Mouse (Mus musculus) brown adipose tissue, adult 24 weeks (tissue): Measurements from ENCODE around the gene Stk32c. TPM values are rescaled to one million over a fixed set of nuclear protein-coding genes. Genes with fewer than 3 reads are reported as not detected.

Experiments used
- H3K27ac ChIP-seq: fragments of 200-500 bp; replicated peaks from 2 replicates; pipeline ENCODE4 v1.5.1; 2012; ENCODE audit warnings: low read depth, mild to moderate bottlenecking, low read length
- H3K4me1 ChIP-seq: fragments of 200-500 bp; 2 replicates; pipeline ENCODE4 v1.6.1; 2012; ENCODE audit warnings: low read length, mixed read lengths; ENCODE audit not compliant: control insufficient read depth, insufficient read depth, insufficient read length
- H3K4me3 ChIP-seq: fragments of 200-500 bp; 2 replicates; pipeline ENCODE4 v1.5.1; 2012; ENCODE audit warnings: low read depth, mild to moderate bottlenecking, low read length, moderate library complexity; ENCODE audit not compliant: insufficient read depth
- polyA plus RNA-seq: library from polyadenylated mRNA; stranded (reverse); fragments of >200 nt; gene quantifications from 2 replicates; pipeline ENCODE4 v1.2.4, GENCODE M21; 2012; ENCODE audit not compliant: missing spikeins, insufficient read depth, insufficient read length

The Stk32c gene
- polyA plus RNA-seq, 1 experiment: not detected

- no peak overlapping the region for H3K4me3 ChIP-seq
- H3K27ac ChIP-seq: no peak overlapping the region
- H3K4me1 ChIP-seq: peaks cover 10% of the 10 kb centered on the region
These were observed 26.3 kb upstream of the Stk32c start for GRCm38 (mm10) chr7:139239432-139239831.

- Histone ChIP-seq H3K4me3 (no peak overlapping the region), H3K4me1 (peaks cover 11% of the 10 kb centered on the region), H3K27ac (peak overlapping the region; percentile 67)
These were observed 22.7 kb upstream of the Stk32c start for GRCm38 (mm10) chr7:139235651-139236358.

GRCm38 (mm10) chr7:139234426-139235188 is 21.5 kb upstream of the Stk32c start:
- Histone ChIP-seq H3K4me1 (peaks cover 11% of the 10 kb centered on the region), H3K27ac (peak overlapping the region; percentile 55; the same call in 1 of the 2 replicates), H3K4me3 (no peak overlapping the region)

GRCm38 (mm10) chr7:139233714-139234113 is 20.6 kb upstream of the Stk32c start:
- peaks cover 11% of the 10 kb centered on the region for H3K4me1 ChIP-seq
- no peak overlapping the region for H3K27ac ChIP-seq
- H3K4me3 ChIP-seq: no peak overlapping the region

- peaks cover 6% of the 10 kb centered on the region for H3K4me1 ChIP-seq
- no peak overlapping the region for H3K27ac ChIP-seq
- no peak overlapping the region for H3K4me3 ChIP-seq
These were observed 17.1 kb upstream of the Stk32c start for GRCm38 (mm10) chr7:139230241-139230640.

- peaks cover 8% of the 10 kb centered on the region for H3K4me1 ChIP-seq
- no peak overlapping the region for H3K4me3 ChIP-seq
- H3K27ac ChIP-seq: no peak overlapping the region
These were observed 16.7 kb upstream of the Stk32c start for GRCm38 (mm10) chr7:139229837-139230236.

- Histone ChIP-seq H3K27ac (no peak overlapping the region), H3K4me1 (peaks cover 4% of the 10 kb centered on the region; the same call in 1 of the 2 replicates), H3K4me3 (no peak overlapping the region)
These were observed 15.5 kb upstream of the Stk32c start for GRCm38 (mm10) chr7:139228447-139229171.

- Histone ChIP-seq H3K4me1 (peaks cover 4% of the 10 kb centered on the region; the same call in 1 of the 2 replicates), H3K4me3 (no peak overlapping the region), H3K27ac (no peak overlapping the region)
These were observed 13.3 kb upstream of the Stk32c start for GRCm38 (mm10) chr7:139226416-139226815.

- peaks cover 6% of the 10 kb centered on the region; the same call in 1 of the 2 replicates for H3K4me1 ChIP-seq
- no peak overlapping the region for H3K27ac ChIP-seq
- H3K4me3 ChIP-seq: no peak overlapping the region
These were observed 11.6 kb upstream of the Stk32c start for GRCm38 (mm10) chr7:139224725-139225124.

- no peak overlapping the region for H3K4me3 ChIP-seq
- H3K27ac ChIP-seq: no peak overlapping the region
- H3K4me1 ChIP-seq: peaks cover 10% of the 10 kb centered on the region
These were observed 11.0 kb upstream of the Stk32c start for GRCm38 (mm10) chr7:139224070-139224469.

GRCm38 (mm10) chr7:139222341-139222740 is 9.2 kb upstream of the Stk32c start:
- H3K4me1 ChIP-seq: peaks cover 19% of the 10 kb centered on the region
- no peak overlapping the region for H3K4me3 ChIP-seq
- H3K27ac ChIP-seq: no peak overlapping the region

GRCm38 (mm10) chr7:139221856-139222255 is 8.7 kb upstream of the Stk32c start:
- H3K27ac ChIP-seq: no peak overlapping the region
- no peak overlapping the region for H3K4me3 ChIP-seq

GRCm38 (mm10) chr7:139221072-139221471 is 8.0 kb upstream of the Stk32c start:
- Histone ChIP-seq H3K4me1 (peaks cover 23% of the 10 kb centered on the region), H3K27ac (no peak overlapping the region), H3K4me3 (no peak overlapping the region)

More at GRCm38 (mm10) chr7:139221856-139222255, 8.7 kb upstream of the Stk32c start:
- H3K4me1 ChIP-seq: peaks cover 20% of the 10 kb centered on the region

GRCm38 (mm10) chr7:139220303-139220702 is 7.2 kb upstream of the Stk32c start:
- peaks cover 23% of the 10 kb centered on the region for H3K4me1 ChIP-seq
- no peak overlapping the region for H3K4me3 ChIP-seq
- peak overlapping the region; percentile 78; the same call in 1 of the 2 replicates for H3K27ac ChIP-seq

- Histone ChIP-seq H3K4me1 (peaks cover 19% of the 10 kb centered on the region), H3K4me3 (no peak overlapping the region), H3K27ac (peak overlapping the region; percentile 47)
These were observed 6.4 kb upstream of the Stk32c start for GRCm38 (mm10) chr7:139219486-139219885.
